Mouse (Mus musculus) intestine, embryonic 14.5 days (tissue): ENCODE measurements around the gene Fars2. TPM values are rescaled to one million over a fixed set of nuclear protein-coding genes. Genes with fewer than 3 reads are reported as not detected.
"Not testable (repeated sequence)": the region's sequence is repeated elsewhere in the genome, so short reads cannot be mapped to it uniquely, and the experiment has no call there.

Source experiments
- ATAC-seq: fragments of 200-750 bp; cut with Nextera tagmentation; replicated peaks from 2 replicates; pipeline ENCODE4 v1.8.0; 2017; ENCODE audit warnings: low read depth, moderate number of reproducible peaks, moderate TSS enrichment, moderate library complexity; ENCODE audit not compliant: low FRiP score, low TSS enrichment
- DNase-seq: peaks from one replicate; pipeline ENCODE4 v3.0.0-alpha.2; 2018; ENCODE audit warnings: low spot score
- H3K27ac ChIP-seq: fragments of 300-500 bp; sonication (generic); 2 replicates; pipeline ENCODE4 v1.5.1; 2014; ENCODE audit warnings: low read depth, mild to moderate bottlenecking, control low read depth
- H3K27me3 ChIP-seq: fragments of 300-500 bp; sonication (generic); replicated peaks from 2 replicates; pipeline ENCODE4 v1.6.1; 2014; ENCODE audit warnings: low read length, control low read depth; ENCODE audit not compliant: control insufficient read depth, insufficient read depth
- H3K36me3 ChIP-seq: fragments of 300-500 bp; sonication (generic); 2 replicates; pipeline ENCODE4 v1.6.1; 2014; ENCODE audit warnings: low read length, control low read depth; ENCODE audit not compliant: control insufficient read depth, insufficient read depth
- H3K4me1 ChIP-seq: fragments of 300-500 bp; sonication (generic); replicated peaks from 2 replicates; pipeline ENCODE4 v1.6.1; 2014; ENCODE audit warnings: low read length, control low read depth, mixed read lengths; ENCODE audit not compliant: control insufficient read depth, insufficient read depth
- H3K4me2 ChIP-seq: fragments of 300-500 bp; sonication (generic); 2 replicates; pipeline ENCODE4 v1.6.1; 2014; ENCODE audit warnings: low read length
- H3K4me3 ChIP-seq: fragments of 300-500 bp; sonication (generic); 2 replicates; pipeline ENCODE4 v1.5.1; 2014; ENCODE audit warnings: low read depth, low read length, control low read depth, mixed read lengths
- H3K9ac ChIP-seq: fragments of 300-500 bp; sonication (generic); 2 replicates; pipeline ENCODE4 v1.6.1; 2014; ENCODE audit warnings: mild to moderate bottlenecking, low read length
- H3K9me3 ChIP-seq: fragments of 300-500 bp; sonication (generic); 2 replicates; pipeline ENCODE4 v1.6.1; 2016; ENCODE audit warnings: low read length, control low read depth; ENCODE audit not compliant: control insufficient read depth
- WGBS: fragments of 180-500 bp; shearing (Covaris S2); extraction: QIAGEN DNeasy Blood & Tissue Kit; methylation state at CpG from one replicate; pipeline ENCODE4 v1.1.7; 2014; 5-methylcytosine and 5-hydroxymethylcytosine counted together
- polyA plus RNA-seq: library from polyadenylated mRNA; unstranded; fragments of >200 nt; fragmentation: Nextera tagmentation; extraction: Ambion mirVana; gene quantifications from 2 replicates; pipeline ENCODE4 v1.2.1, GENCODE M21; 2014

Gene Fars2
- polyA plus RNA-seq, 1 experiment from 2014 or later: 37.6 TPM

DNA sequence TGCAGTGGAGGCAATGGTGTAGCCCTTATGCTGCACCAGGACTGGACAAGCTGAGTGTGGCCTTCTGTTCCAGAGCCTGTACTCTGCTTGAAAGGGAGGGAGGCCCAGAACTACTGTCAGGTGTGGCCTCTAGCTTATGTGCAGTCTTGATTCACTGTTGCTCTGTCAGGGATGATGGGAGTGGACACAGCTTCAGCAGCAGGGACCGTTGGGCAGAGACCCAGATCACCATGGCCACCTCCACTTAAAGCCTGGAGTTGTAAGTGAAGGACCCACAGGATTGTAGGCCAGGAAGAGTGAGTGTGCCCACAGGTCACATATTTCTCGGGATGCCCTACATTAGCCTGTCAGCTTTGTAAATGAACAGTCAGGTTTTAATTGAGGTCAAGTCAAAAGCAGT, 283.8 kb downstream of the Fars2 start:
- ATAC-seq (no peak), DNase-seq (no peak)
- WGBS: 72% methylated on average over 2 of the region's 2 CpGs
- Histone ChIP-seq H3K9me3 (no peaks in the 10 kb centered on the region), H3K27ac (no peak overlapping the region), H3K4me2 (no peak overlapping the region), H3K4me3 (no peak overlapping the region), H3K36me3 (no peaks in the 10 kb centered on the region), H3K27me3 (no peaks in the 10 kb centered on the region), H3K4me1 (no peaks in the 10 kb centered on the region), H3K9ac (no peak overlapping the region)

- H3K9me3 ChIP-seq: no peaks in the 10 kb centered on the region
- H3K27me3 ChIP-seq: no peaks in the 10 kb centered on the region
- H3K9ac ChIP-seq: no peak overlapping the region
- H3K4me3 ChIP-seq: no peak overlapping the region
- H3K36me3 ChIP-seq: no peaks in the 10 kb centered on the region
- no peak for DNase-seq
- ATAC-seq: no peak
- H3K4me1 ChIP-seq: no peaks in the 10 kb centered on the region
- no peak overlapping the region for H3K4me2 ChIP-seq
- 77% methylated on average over 1 of the region's 1 CpGs for WGBS
- H3K27ac ChIP-seq: no peak overlapping the region
Observed at GRCm38 (mm10) chr13:36413276-36413675, 296.1 kb downstream of the Fars2 start.

- WGBS: 100% methylated on average over 1 of the region's 1 CpGs
- H3K9ac ChIP-seq: no peak overlapping the region
- no peak for DNase-seq
- H3K27me3 ChIP-seq: no peaks in the 10 kb centered on the region
- no peak overlapping the region for H3K4me2 ChIP-seq
- H3K4me1 ChIP-seq: no peaks in the 10 kb centered on the region
- H3K36me3 ChIP-seq: no peaks in the 10 kb centered on the region
- H3K4me3 ChIP-seq: no peak overlapping the region
- ATAC-seq: no peak
- no peak overlapping the region for H3K27ac ChIP-seq
- no peaks in the 10 kb centered on the region for H3K9me3 ChIP-seq
Observed at GRCm38 (mm10) chr13:36415176-36415575, 298.0 kb downstream of the Fars2 start.

- no peaks in the 10 kb centered on the region for H3K36me3 ChIP-seq
- DNase-seq (no peak), ATAC-seq (no peak)
- WGBS: 42% methylated on average over 4 of the region's 4 CpGs
- no peak overlapping the region for H3K9ac ChIP-seq
- H3K4me2 ChIP-seq: no peak overlapping the region
- no peaks in the 10 kb centered on the region for H3K9me3 ChIP-seq
- H3K4me1 ChIP-seq: no peaks in the 10 kb centered on the region
- H3K27ac ChIP-seq: no peak overlapping the region
- no peaks in the 10 kb centered on the region for H3K27me3 ChIP-seq
- H3K4me3 ChIP-seq: no peak overlapping the region
Observed at GRCm38 (mm10) chr13:36416546-36416945, 299.3 kb downstream of the Fars2 start.

GRCm38 (mm10) chr13:36419357-36419756, 302.1 kb downstream of the Fars2 start:
- Histone ChIP-seq H3K4me1 (no peaks in the 10 kb centered on the region), H3K27ac (no peak overlapping the region), H3K27me3 (no peaks in the 10 kb centered on the region), H3K9me3 (peaks cover 3% of the 10 kb centered on the region; the same call in 1 of the 2 replicates), H3K36me3 (no peaks in the 10 kb centered on the region), H3K4me3 (no peak overlapping the region), H3K9ac (no peak overlapping the region), H3K4me2 (no peak overlapping the region)
- DNase-seq: no peak
- ATAC-seq: no peak

DNA sequence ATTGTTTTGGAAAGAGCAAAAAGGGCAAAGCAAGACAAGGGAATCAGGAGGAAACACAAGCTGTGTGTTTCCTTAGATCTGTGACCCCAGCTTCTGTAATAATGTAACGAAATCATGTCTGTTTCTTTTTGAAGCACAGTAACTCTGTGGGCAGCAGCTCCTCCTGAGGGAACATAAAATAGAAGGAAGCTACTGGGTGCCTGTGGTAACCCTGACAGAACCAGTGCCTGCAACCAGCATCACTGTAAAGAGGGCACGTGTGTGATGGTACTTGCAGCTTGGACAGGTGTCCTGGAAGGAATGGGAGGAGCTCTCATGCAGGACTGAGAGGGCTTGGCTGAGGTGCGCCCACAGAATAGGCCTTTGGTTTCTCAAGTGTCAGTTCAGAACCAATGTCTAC, 305.2 kb downstream of the Fars2 start:
- DNase-seq: no peak

GRCm38 (mm10) chr13:36425824-36426705, 308.9 kb downstream of the Fars2 start:
- H3K4me2 ChIP-seq, H3K4me3 ChIP-seq, H3K27me3 ChIP-seq, H3K9me3 ChIP-seq, H3K4me1 ChIP-seq, DNase-seq, H3K36me3 ChIP-seq, H3K9ac ChIP-seq, ATAC-seq, H3K27ac ChIP-seq: not testable (repeated sequence)
- WGBS: 40% methylated on average over 16 of the region's 17 CpGs

More for the DNA sequence above, 305.2 kb downstream of the Fars2 start:
- peaks cover 5% of the 10 kb centered on the region; the same call in 1 of the 2 replicates for H3K9me3 ChIP-seq
- H3K4me2 ChIP-seq: no peak overlapping the region
- no peaks in the 10 kb centered on the region for H3K4me1 ChIP-seq
- no peaks in the 10 kb centered on the region for H3K27me3 ChIP-seq
- H3K27ac ChIP-seq: no peak overlapping the region
- H3K4me3 ChIP-seq: no peak overlapping the region
- no peaks in the 10 kb centered on the region for H3K36me3 ChIP-seq
- WGBS: 83% methylated on average over 3 of the region's 3 CpGs
- ATAC-seq: no peak
- H3K9ac ChIP-seq: no peak overlapping the region

DNA sequence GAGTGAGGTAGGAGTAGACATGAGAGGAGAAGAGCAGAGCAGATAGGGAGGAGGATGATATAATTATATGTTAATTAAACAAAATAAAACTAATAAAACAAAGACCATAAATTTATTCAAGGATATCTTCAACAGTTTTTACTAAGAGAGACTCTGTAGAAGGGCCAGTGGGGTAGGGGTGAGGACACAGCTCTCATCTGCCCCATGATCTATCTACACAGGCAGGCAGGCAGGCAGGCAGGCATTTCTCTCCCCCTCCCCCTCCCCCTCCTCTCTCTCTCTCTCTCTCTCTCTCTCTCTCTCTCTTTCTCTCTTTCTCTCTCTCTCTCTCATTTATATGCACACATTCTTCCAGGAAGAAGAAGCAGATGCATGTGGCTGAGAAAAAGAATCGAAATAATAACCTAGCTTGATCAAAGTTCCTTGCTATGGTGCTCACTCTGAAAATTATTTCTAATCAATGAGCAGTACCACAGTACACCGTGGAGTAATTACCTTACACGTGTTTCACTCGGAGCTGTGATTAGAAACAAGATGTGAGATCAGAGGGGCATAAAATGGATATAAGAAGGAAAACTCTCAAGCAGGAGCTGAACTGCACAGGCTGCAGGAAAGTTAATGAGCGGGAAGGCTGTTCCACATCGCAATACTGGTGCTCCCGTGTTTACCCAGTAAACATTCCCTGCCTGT, 312.4 kb downstream of the Fars2 start:
- DNase-seq: no peak
- H3K27ac ChIP-seq: no peak overlapping the region
- no peak overlapping the region for H3K4me2 ChIP-seq
- H3K27me3 ChIP-seq: no peaks in the 10 kb centered on the region
- H3K36me3 ChIP-seq: no peaks in the 10 kb centered on the region
- H3K9me3 ChIP-seq: no peaks in the 10 kb centered on the region
- 70% methylated on average over 7 of the region's 7 CpGs for WGBS
- ATAC-seq: no peak
- H3K4me3 ChIP-seq: no peak overlapping the region
- H3K9ac ChIP-seq: no peak overlapping the region
- peaks cover 5% of the 10 kb centered on the region; the same call in 1 of the 2 replicates for H3K4me1 ChIP-seq
